Mouse (Mus musculus) adrenal gland, adult 8-10 months (tissue): ENCODE measurements around the gene Btbd19. TPM values are rescaled to one million over a fixed set of nuclear protein-coding genes. Genes with fewer than 3 reads are reported as not detected.

Experiments
- DNase-seq: peaks from one replicate; pipeline ENCODE4 v3.0.0; 2022
- total RNA-seq, 4 experiments: library from RNA; stranded (reverse); gene quantifications; 2 replicates each; pipeline ENCODE4 v1.2.4; 2022

The Btbd19 gene
- total RNA-seq, 4 experiments from 2014 or later, result 6.6 to 11.4 (median 9.1) TPM

DNA sequence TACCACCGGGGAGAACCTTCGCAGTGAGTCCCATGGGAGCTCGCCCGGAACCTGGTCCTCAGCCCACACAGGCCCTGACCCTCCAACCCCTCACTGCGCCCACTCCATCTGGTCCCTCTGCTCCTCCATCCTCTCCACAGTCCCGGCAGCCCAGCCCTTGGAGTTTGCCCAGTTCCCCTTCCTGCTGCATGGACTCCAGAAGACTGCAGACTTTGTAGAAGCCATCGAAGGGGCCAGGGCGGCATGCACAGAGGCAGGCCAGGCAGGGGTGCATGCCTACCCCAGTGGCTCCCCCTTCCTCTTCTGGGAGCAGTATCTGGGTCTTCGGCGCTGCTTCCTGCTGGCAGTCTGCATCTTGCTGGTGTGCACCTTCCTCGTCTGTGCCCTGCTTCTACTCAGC is 14.5 kb downstream of the Btbd19 start:
- DNase-seq, result no peak

DNA sequence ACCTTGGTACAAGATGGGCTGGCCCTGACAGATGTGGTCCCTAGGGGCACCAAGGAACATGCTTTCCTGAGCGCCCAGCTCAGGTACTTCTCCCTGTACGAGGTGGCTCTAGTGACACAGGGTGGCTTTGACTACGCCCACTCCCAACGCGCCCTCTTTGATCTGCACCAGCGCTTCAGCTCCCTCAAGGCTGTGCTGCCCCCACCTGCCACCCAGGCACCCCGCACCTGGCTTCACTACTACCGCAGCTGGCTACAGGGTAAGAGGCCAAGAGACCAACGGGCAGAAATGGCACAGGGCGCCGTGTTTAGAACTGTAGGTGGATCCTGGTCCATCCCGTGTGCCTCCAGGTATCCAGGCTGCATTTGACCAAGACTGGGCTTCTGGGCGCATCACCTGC is 15.3 kb downstream of the Btbd19 start:
- DNase-seq, result no peak

DNA sequence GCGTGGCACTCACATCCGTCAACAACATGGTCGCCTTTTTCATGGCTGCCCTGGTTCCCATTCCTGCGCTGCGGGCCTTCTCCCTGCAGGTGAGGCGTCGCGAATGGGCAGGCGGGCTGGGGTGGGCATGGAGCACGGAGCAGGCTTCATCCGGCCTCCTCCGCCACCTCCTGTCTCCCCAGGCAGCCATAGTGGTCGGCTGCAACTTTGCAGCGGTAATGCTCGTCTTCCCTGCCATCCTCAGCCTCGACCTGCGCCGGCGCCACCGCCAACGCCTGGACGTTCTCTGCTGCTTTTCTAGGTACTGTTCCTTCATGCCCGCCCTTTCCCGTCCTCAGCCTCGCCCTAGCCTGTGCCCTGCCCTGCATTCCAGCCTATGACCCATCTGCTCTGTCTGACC is 16.2 kb downstream of the Btbd19 start:
- no peak for DNase-seq

DNA sequence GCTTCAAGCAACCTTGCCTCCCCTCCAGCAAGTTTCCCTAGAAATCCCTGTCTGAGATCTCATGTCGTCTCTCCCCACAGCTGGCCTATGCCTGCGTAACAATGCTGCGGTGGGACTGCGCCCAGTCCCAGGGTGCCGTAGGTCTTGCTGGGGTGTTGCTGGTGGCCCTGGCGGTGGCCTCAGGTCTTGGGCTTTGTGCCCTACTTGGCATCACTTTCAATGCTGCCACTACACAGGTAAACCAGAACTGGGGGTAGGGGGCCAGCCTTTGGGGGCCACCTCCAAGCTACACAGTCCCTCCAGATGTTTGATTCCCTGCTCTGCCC is 17.0 kb downstream of the Btbd19 start:
- DNase-seq, result no peak

DNA sequence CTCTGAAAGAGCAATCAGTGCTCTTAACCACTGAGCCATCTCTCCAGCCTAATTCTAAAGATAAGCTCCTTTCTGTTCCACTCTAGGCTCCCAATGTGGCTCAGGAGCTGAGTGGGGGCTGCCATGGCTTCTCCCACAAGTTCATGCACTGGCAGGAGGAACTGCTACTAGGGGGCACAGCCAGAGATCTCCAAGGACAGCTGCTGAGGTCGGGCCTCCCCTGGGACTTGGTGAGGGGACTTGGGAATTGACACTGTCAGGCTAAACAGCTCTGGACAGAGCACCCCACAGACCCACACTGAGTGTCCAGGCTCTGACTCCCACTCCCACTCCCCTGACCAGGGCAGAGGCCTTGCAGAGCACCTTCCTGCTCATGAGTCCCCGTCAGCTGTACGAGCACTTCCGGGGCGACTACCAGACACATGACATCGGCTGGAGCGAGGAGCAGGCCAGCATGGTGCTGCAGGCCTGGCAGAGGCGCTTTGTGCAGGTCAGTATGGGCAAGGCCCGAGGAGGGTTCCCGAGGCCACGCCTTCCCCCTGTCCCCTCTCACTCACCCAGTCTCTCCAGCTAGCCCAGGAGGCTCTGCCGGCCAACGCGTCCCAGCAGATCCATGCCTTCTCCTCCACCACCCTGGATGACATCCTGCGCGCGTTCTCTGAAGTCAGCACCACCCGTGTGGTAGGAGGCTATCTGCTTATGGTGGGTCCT is 17.6 kb downstream of the Btbd19 start:
- DNase-seq, result no peak

DNA sequence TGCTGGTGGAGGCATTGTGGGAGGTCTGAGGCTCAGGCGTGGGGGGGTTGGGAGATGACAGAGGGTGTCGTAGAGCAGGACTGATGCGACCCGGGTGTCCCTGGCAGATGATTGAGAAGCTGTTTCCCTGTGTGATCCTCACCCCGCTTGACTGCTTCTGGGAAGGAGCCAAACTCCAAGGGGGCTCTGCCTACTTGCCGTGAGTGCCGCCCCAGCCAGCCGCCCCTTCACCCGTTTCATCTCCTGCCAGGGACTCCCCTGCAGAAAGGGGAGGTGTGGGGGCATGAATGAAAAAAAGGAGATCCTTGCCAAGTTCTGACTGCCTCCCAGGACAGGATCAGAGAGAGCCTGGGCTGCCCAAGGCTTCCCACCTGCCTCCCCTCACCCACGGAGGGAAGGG is 20.4 kb downstream of the Btbd19 start:
- DNase-seq, result no peak

DNA sequence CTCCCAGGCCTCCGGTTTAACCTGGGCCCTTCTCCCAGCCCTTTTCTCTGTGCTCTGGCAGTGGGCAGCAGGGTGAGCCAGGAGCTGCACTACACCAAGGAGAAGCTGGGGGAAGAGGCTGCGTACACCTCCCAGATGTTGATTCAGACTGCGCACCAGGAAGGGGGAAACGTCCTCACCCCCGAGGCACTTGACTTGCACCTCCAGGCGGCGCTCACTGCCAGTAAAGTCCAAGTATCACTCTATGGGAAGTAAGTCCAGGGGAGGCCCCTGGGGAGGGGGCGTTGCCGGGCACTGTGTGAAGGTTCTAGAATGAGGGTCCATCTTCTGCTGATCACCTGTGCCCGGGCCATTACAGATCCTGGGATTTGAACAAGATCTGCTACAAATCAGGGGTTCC is 20.9 kb downstream of the Btbd19 start:
- no peak for DNase-seq

DNA sequence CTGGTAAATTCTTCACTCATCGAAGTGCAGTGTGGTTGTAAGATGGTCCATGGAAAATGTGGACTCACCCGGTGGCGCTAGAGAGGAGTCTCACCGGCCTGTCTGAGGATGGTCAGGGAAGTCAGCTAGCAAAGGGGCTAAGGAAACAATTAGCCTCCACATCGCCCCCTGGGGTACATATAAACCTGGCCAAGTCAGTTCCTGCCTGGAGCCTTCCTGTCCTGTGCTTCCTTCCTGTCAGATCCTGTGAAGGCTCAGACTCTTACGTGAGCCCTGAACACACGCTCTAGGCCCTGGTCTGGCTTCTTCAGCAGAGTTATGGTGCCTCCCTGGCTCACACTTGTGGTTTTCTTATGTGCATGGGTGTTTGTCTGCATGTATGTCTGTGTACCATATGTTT is 24.3 kb downstream of the Btbd19 start:
- no peak for DNase-seq

DNA sequence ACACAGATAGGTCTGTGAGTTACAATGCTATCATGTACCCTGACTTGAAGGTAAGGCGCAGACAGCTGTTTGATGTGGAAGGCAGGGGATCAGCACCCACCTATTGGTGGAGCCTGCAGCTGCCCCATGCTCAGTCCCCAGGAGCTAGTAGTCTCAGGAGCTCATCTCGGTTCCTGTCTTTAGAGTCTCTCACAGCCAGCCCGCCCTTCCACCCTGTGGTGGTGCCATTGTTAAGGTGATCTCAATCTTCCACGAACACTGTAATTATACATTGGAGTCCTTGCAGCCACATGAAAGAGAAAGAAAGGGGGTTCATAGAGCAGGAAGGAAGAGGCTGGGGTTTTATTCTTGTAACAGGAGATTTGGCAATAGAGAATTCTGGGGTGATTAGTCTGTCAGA is 25.5 kb downstream of the Btbd19 start:
- DNase-seq, result no peak

DNA sequence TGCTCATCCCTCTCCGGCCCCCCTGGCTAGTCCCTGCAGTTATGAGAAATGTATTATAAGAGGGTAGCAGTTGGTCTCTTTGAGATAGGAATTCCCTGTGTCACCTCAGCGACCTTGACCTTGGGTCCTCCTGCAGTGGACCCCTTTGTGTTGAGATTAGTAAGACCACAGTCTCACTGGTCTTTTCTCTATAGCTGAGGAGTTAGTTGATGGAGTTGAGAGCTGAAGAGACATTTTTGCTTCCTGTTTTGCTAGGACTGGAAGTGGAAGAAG is 26.8 kb downstream of the Btbd19 start:
- no peak for DNase-seq

DNA sequence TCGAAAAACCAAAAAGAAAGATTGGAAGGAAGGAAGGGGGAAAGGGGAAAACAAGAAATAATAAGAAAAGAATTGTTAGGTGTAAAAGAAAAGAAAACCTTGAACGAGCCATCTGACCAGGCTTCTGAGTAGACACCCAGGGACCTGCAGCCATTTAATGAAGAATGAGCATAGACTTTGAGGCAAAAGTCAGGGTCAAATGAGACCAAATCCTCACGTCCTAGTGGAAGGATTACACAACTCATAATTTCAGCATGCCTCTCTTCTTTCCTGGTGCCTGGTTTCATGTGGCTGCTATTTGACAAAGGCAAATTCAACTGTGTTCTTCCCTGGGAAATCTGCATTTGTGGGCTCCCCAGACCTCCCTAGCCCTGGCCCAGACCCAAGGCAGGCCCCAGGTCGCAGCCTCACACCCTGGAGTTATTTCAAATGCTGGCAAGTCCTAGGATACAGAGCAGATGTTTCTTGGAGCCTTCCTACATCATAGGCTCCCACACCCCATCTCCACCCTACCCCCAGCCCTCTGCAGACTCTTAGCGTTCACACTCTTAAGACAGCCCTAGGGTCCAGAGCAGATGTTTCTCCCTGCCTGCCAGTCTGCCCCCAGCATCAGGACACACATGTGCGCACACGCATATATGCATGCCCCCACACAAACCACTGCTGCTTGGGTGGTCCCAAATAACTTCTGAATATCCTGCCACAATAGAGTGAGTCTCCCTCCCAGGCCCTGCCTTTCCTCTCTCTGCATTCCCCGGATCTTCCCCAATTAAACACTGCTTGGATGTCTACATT is 27.4 kb downstream of the Btbd19 start:
- DNase-seq, result no peak

DNA sequence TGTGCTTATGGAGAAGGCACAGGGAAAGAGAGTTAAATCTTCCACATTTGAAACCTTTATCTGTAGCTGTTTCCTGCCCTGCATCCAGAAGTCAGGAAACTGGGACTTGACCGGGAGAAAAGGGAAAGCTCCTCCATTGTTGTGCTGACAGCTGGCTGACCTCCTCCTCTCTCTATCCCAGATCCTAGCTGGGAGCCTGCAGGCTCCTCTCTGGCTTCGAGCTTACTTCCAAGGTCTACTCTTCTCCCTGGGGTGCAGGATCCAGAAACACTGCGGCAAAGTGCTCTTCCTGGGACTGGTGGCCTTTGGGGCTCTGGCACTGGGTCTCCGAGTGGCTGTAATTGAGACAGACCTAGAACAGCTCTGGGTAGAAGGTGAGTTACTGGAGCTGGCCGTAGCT is 28.9 kb downstream of the Btbd19 start:
- no peak for DNase-seq

DNA sequence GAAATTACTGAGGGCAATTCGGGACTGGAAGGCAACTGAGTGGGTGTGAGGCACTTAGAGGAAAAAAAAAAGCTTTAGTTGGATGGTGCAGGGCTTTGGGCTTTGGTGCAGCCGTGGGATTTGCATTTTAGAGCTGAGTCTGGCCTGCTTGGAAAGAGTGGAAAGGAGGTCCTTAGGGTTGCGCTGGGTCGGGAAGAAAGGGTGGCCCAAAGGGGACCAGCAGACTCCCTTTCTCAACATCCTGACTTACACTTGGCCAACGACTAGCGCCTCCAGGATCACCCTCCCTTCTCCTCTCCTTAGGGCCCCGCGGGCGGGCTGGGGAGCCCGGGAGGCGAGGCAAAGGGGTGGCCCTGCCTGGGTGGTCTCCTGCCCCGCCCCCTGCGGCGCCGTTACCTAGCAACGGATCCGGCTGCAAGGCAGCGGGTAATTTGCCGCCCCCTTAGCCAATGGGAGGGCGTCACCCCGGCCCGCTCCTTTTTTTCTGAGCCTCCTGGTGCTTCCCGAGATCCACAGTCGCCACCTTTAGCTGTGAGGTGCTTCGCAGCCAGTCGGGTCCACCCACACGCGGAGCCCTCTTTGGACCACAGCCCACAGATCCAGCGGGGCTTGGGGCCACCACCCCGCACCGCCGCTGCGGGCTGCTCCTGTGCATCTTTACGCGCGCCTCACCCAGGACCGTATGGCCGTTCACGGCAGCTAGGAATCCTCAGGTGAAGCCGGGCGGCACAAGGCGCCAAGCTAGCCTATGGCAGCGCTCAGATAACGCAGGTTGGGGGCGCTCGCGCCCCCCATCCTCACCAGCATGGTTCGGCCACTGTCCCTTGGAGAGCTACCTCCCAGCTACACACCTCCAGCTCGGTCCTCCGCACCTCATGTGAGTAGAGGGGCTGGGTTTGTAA is 29.7 kb downstream of the Btbd19 start, which contains the start of gene Ptch2:
Gene Ptch2, plus strand, starts transcription at position 525 of the 902 bp plus-strand sequence.
- DNase-seq, result peak; percentile 57

DNA sequence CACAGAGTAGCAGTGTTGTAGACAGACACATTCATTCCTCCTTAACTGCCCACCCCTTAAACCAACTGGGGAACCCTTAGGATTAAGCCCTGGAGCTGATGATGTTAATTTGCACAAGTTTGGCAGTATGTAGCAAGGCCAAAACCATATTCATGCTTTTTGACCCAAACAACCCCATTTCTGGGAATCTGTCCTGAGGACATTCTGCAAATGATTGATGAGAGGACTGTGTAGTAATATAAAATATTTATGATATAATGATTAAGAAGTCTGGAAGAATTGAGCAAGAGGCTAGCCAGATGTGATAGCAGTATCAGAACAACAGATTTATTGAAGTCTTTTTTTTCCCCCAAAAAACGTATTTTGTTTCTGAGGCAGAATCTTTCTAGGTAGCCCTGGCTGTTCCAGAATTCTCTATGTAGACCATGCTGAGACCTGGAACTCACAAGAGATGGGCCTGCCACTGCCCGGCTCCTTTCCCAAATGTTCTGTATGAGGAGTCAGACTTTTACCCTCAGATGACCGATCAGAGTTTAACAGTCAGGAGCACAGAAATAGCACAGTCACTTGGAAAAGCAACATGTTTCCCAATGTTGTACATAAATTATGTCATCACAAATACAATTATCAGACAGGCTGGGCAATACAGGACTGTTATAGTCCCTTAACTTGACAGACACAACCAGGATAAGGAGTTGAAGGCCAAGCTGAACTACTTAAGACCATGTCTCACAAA is 30.7 kb downstream of the Btbd19 start:
- no peak for DNase-seq

DNA sequence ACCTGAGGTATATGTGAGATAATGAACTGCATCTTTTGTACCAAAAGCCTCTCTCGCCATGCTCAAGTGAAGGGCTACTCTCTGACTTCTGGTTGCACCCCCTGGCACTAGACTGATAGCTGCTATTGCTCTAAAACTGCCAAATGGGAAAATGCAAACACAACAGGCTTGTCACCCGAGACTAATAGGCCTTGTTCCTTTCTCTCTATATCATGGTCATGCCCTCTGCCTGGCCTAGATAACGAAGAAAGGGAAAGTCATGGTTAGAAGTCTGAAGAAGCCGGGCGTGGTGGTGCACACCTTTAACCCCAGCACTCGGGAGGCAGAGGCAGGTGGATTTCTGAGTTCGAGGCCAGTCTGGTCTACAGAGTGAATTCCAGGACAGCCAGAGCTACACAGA is 34.9 kb downstream of the Btbd19 start:
- DNase-seq, result no peak

DNA sequence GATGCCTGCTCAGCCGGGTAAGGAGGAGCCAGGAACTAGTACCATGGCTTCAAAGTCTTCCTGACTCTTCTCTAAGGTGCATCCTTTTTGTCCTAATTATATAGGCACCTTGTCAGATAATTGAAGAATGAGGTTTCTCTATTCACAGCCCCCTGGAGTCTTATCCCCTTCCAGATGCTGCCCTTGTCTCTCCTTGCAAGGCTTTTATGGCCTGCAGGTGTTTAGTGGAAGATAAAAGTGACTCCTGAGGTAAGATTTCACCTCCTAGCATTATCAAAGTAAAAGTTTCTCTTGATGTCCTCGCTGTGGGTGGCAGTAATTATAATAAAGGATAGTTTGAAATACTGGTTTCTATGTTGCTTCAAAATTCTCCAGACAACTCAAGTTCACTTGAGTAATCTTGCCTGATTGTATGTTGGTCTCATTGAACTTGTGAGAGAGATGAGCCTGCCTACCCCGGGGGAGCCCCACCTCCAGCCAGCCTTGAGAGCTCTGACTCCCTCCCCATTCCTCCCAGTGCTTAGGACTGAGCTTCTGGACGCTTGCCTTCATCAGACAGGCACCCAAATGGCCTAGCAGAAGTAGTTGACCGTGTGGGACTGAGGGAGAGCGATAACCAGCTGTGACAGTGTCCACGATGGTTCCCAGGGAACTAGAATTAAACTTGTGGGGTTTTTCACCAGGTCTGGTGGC is 37.4 kb downstream of the Btbd19 start:
- peak; percentile 23 for DNase-seq

DNA sequence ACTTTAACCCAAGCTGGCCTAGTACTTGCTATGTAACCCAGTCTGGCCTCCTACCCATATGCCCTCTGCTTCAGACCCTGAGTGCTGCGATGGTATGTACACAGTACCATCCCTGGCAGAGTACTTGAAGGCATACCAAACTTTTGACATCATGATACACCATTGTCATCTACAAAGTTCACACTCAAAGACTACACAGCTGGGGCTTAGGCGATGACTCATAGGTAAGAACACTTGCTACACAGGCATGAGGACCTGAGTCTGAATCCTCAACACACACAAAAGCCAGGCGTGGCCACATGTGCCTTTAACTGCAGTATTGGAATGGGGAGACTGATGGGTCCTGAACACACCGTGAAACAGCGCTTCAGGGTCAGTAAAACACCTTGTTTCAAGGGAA is 54.3 kb downstream of the Btbd19 start:
- DNase-seq, result no peak

DNA sequence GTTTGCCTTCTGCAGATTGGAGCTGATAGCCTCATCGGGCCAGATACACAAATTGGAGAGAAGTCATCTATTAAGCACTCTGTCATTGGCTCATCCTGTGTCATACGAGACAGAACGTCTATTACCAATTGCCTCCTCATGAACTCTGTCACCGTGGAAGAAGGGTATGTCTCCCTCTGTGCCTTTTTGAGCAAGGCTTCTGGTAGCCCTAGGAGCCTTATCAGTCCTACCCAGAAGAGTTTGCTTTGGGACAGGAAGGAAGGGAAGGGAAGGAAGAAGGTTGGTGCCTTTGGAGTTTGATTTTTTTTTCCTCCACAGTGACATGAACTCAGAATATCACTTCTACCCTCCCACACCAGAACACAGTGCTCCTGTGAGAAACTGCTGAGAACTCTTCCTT is 54.9 kb downstream of the Btbd19 start:
- no peak for DNase-seq

DNA sequence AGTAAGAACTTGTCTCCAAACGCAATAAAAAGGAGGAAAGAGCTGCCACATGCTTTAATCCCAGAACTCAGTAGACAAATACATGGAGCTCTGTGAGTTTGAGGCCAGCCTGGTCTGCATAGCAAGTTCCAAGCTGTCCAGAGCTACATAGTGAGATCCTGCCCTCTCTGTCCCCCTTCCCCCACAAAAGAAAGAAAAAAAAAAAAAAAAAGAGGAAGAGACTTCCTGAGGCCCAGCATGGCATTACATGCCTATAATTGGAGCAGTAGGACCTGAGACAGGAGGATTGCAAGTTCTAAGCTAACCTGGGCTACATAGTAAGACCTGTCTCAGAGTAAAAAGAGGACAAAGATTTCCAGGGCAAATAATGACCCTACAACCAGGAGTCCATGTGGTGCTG is 55.9 kb downstream of the Btbd19 start:
- DNase-seq, result no peak
